Mouse (Mus musculus): ENCODE results near the gene Clasp1.

Gene Clasp1

DNA sequence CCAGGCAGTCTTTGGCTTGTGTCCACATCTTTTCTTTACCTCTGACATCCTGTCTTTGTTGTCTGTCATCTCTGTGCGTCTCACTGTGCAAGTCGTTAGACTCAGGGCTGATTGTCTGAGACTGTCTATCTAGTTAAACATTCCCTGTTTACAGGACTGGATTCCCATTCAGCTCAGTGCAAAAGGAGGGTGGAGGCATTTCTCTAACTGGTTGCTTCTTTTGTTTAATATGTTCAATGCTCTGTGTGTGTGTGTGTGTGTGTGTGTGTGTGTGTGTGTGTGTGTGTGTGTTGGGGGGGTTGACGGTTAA, 261.9 kb downstream of the Clasp1 start:
- DNase-seq (ENCODE audit: low spot score in 2 of 2): no peak

- no peak for DNase-seq (ENCODE audit: low spot score in 2 of 2)
These were observed 269.9 kb downstream of the Clasp1 start for GRCm38 (mm10) chr1:118658716-118659115.

GRCm38 (mm10) chr1:118660880-118661465, 272.1 kb downstream of the Clasp1 start:
- DNase-seq (ENCODE audit: low spot score in 2 of 2): no peak
